Mouse (Mus musculus): ENCODE data around the gene Slc1a5. TPM values are rescaled to one million over a fixed set of nuclear protein-coding genes. Genes with fewer than 3 reads are reported as not detected.

The Slc1a5 gene
- polyA plus RNA-seq, 2 experiments from 2014 or later = 143 to 179 TPM

Other genes with a start within 250 kb of the Slc1a5 start
- gene Arhgap35, start 166.3 kb upstream of the Slc1a5 start, polyA plus RNA-seq (2017; shearing (Covaris generic)) = 1 to 10 TPM; 2.1 to 2.2 TPM
- gene Ceacam15, start 105.6 kb upstream of the Slc1a5 start, polyA plus RNA-seq (2017; shearing (Covaris generic)) = under 1 TPM in 1 of 2 experiments, not detected in 1; 0.32 TPM
- not detected for gene Ceacam9, start 59.4 kb upstream of the Slc1a5 start, polyA plus RNA-seq (2017; shearing (Covaris generic))
- 100 to 1,000 TPM; 101 to 111 TPM for gene Ap2s1, start 42.9 kb upstream of the Slc1a5 start, polyA plus RNA-seq (2017; shearing (Covaris generic))
- 10 to 100 TPM; 23.0 to 23.1 TPM for gene Strn4, start 34.5 kb downstream of the Slc1a5 start, polyA plus RNA-seq (2017; shearing (Covaris generic))
- 1 to 10 TPM; 6.5 to 7.5 TPM for gene Fkrp, start 35.4 kb downstream of the Slc1a5 start, polyA plus RNA-seq (2017; shearing (Covaris generic))
- gene Prkd2, start 61.6 kb downstream of the Slc1a5 start, polyA plus RNA-seq (2017; shearing (Covaris generic)) = 10 to 100 TPM; 45.7 to 47.6 TPM
- not detected for gene Dact3, start 94.0 kb downstream of the Slc1a5 start, polyA plus RNA-seq (2017; shearing (Covaris generic))
- not detected for gene Gng8, start 110.4 kb downstream of the Slc1a5 start, polyA plus RNA-seq (2017; shearing (Covaris generic))
- 10 to 100 TPM; 11.8 to 13.2 TPM for gene Ptgir, start 125.2 kb downstream of the Slc1a5 start, polyA plus RNA-seq (2017; shearing (Covaris generic))
- gene Calm3, start 142.8 kb downstream of the Slc1a5 start, polyA plus RNA-seq (2017; shearing (Covaris generic)) = 100 to 1,000 TPM; 106 to 159 TPM
- gene Pnmal2, start 163.3 kb downstream of the Slc1a5 start, polyA plus RNA-seq (2017; shearing (Covaris generic)) = not detected
- not detected for gene Pnmal1, start 178.3 kb downstream of the Slc1a5 start, polyA plus RNA-seq (2017; shearing (Covaris generic))
- gene Gm42372, start 201.7 kb downstream of the Slc1a5 start, polyA plus RNA-seq (2017; shearing (Covaris generic)) = 1 to 10 TPM; 3.6 to 4.2 TPM
- gene Ccdc8, start 211.4 kb downstream of the Slc1a5 start, polyA plus RNA-seq (2017; shearing (Covaris generic)) = under 1 TPM in 1 of 2 experiments, not detected in 1; 0.16 TPM
- 10 to 100 TPM; 49.6 to 63.3 TPM for gene Ppp5c, start 246.6 kb downstream of the Slc1a5 start, polyA plus RNA-seq (2017; shearing (Covaris generic))

All from activated CD4-positive, CD25-positive, alpha-beta regulatory T cell, adult 4 months (primary cell).